Mouse (Mus musculus): ENCODE measurements around the gene Cux1.
"Not testable (repeated sequence)": the region's sequence is repeated elsewhere in the genome, so short reads cannot be mapped to it uniquely, and the experiment has no call there.

Gene Cux1

DNA sequence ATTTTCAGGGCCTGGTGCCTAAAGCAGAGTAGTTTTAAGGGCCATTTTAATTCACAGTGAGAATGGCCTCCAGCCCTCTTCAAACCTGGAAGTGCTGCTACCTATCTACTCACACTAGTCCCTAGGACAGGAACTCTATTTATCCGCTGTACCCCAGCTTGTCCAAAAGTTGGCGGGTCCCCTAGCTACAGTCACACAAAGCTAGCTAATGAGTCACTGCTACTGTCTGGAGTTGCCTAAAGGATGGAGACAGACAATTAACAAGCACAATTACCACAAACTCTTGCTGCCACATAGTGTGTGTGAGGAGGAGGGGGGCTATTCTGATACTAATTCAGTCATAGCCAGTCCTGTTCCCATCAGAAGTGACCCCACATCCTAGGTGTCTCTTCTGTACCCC is 68.0 kb downstream of the Cux1 start:
- DNase-seq = no peak

- no peak for DNase-seq
Observed at GRCm38 (mm10) chr5:136498741-136499140, 68.5 kb downstream of the Cux1 start.

DNA sequence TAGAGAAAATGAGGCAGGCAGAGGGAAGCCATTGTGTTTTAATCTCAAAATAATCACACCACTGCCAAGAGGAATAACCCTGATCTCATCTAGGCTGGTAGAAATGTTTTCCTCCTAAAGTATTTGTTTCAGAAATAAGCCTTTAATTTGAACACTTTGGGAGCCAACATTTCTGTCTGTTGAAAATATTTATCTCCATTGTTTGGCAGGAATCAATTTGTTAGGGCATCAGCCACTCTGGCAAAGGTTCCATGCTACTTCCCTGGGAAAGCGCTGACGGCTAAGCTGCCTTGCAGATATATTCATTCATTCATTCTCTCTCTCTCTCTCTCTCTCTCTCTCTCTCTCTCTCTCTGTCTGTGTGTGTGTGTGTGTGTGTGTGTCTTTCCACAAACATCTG is 70.0 kb downstream of the Cux1 start:
- DNase-seq = no peak

- DNase-seq = no peak
Observed at GRCm38 (mm10) chr5:136495581-136495980, 71.7 kb downstream of the Cux1 start.

GRCm38 (mm10) chr5:136494927-136495326 is 72.4 kb downstream of the Cux1 start:
- no peak for DNase-seq

GRCm38 (mm10) chr5:136494288-136494687 is 73.0 kb downstream of the Cux1 start:
- no peak for DNase-seq

DNA sequence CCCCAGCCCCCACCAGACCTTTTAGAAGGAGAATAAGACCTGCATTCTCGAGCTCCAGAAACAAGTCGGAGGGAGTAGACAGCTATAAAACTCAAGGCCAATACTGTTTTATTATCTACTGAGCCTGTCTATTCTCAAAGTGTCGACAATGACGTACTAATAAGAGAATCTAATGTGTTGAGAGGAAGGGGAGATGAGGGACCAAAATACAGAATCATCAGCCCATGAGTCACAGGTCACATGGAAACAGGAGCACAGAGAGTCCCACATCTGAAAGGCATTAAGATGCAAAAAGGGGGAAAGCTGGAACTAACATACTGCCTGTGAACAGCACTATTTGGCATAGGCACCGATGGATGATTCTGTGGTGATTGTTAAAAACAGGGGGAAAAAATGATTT is 77.8 kb downstream of the Cux1 start:
- DNase-seq = no peak

GRCm38 (mm10) chr5:136488721-136489120 is 78.6 kb downstream of the Cux1 start:
- DNase-seq = no peak

DNA sequence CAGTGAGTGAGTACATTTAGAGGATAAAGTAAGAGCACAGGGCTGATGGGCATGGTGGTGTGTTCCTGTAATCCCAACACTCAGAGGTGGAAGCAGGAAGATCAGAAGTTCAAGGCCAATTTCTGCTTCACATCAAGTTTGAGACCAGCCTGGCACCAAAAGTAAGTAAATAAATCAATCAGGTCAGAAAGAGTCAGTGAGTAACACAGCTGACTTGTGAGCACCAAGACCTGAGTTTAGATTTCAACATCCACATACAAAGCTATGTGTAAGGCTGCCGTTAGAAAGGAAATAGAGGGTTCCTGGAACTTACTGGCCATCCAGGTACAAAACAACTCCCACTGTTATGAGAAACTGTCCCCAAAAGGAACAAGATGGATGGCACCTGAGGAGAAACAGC is 79.1 kb downstream of the Cux1 start:
- DNase-seq = no peak

GRCm38 (mm10) chr5:136487397-136488093 is 79.7 kb downstream of the Cux1 start:
- no peak for DNase-seq

- no peak for DNase-seq
Observed at GRCm38 (mm10) chr5:136486401-136486800, 80.9 kb downstream of the Cux1 start.

DNA sequence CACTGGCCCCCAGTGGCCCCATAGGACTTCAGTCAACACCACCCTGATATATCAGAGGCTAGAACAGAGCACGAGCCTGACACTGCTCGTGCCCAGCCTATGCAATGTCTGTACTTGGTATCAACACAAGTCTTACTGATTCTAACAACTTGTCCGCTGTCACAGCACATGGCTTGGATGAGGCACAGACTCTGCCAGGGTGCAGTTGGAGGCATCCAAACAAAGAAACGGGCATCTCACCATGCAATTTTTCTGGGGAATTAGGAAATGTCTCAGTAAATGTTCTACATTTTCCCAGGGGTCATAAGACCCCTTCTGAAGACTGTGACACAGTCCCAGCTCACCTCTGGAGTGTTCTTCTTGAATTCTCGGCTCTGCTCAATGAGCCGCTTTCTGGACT is 81.9 kb downstream of the Cux1 start:
- DNase-seq = no peak

DNA sequence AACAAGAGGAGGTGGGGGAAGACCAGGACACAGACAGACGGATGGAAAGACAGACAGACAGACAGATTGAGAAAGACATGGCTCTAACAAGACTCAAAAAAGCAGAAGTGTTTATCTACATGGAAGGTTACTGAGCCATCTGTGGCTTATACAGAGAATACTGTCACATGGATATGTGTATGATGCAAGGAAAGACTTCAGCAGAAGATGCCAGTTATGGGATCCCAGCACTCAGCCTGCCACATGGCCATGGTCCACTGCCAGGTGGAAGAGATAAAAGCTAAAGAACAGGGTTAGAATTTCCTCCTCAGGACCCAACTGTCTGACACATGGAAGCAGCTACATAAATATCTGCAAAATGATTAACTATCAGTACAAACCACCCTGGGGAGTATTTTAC is 84.9 kb downstream of the Cux1 start:
- DNase-seq = no peak

GRCm38 (mm10) chr5:136480541-136480940 is 86.7 kb downstream of the Cux1 start:
- peak; percentile 47 for DNase-seq

GRCm38 (mm10) chr5:136479801-136480200 is 87.5 kb downstream of the Cux1 start:
- no peak for DNase-seq

DNA sequence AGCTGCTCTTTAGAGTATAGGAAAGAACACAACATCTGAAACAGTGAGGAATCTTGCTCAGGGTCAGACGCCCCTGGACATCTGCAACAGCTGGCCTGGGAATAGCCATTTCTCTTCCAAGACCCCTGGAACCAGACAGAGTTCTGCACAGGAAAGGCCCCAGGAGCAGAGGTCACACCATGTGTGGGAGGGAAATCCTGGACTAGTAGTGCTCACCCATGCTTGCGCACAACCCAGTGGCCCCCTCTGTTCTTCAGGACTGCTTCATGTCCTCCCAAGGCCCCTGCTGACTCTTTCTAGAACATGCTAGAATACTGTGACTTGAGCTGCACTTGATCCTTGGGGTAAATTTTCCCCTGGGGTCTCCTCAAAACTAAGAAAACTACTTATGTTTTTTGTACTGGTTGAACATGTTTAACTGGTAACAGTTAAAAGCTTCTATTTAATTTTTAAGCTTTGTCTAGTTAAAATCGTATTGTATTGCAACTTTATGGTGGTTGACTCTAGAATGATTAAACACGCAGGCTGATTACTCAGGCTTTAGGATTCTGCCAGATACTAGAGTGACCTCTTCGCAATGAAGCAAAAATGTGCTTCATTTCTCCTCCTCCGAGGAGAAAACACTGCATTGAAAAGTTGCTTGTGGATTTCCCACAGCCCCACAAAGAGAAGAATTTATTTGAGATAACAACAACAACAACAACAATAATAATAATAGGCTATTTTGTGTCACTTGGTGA is 88.1 kb downstream of the Cux1 start:
- no peak for DNase-seq

DNA sequence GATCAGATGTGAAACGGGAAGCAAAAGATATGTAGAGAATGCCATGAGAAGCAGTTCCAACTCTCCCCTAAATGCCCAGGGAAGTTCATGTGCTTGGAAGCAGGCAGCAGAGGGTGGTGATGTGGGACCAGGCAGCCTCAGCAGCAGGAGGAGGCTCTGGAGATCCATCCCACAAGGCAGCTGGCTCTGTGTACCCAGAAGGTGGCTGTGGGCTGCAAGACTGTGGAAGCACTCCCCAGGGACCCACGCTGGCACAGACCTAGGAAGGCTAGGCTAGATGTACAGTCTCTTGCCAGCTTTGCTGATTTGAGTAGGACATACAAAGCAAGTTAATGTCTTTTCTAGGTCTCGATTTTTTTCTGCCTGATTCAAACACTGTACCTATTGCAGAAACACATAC is 91.0 kb downstream of the Cux1 start:
- DNase-seq = no peak

- DNase-seq = no peak
Observed at GRCm38 (mm10) chr5:136475161-136475560, 92.1 kb downstream of the Cux1 start.

DNA sequence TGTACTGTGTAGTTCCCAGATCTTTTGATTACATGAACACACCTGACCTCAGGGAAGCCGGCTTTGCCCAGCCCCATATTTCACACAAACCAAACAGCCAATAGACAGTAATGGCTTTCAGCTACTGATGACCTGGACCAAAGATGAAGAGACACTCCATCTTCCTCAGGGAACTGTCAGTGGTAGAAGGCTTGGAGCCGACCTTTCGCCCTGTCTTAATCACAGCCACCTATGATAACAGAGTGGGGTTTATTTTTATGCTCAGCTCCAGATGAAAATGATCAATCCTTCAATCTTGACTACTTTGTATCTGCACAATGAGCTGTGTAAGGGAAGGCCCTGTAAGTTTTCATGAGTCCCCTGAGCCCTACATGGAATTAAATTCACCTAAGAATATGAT is 93.2 kb downstream of the Cux1 start:
- DNase-seq = no peak

- no peak for DNase-seq
Observed at GRCm38 (mm10) chr5:136473337-136473736, 94.0 kb downstream of the Cux1 start.

DNA sequence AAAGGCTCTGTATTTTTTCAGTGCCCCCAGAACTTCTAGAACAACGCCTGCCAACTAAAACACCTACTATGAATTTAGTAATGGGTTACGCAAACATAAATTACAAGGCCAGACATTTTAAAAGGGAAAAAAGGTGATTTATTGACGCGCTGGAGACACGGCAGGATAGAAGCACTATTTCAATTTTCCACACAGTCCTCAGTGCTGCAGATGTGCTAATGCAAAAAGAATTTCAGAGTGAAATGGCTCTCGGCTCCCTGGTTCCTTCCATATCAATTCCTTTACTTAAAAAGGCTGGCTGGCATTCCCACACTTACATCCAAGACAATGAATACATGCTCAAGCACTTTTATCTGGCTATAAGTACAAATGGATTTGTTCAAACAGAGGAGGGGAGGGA is 94.4 kb downstream of the Cux1 start:
- no peak for DNase-seq

DNA sequence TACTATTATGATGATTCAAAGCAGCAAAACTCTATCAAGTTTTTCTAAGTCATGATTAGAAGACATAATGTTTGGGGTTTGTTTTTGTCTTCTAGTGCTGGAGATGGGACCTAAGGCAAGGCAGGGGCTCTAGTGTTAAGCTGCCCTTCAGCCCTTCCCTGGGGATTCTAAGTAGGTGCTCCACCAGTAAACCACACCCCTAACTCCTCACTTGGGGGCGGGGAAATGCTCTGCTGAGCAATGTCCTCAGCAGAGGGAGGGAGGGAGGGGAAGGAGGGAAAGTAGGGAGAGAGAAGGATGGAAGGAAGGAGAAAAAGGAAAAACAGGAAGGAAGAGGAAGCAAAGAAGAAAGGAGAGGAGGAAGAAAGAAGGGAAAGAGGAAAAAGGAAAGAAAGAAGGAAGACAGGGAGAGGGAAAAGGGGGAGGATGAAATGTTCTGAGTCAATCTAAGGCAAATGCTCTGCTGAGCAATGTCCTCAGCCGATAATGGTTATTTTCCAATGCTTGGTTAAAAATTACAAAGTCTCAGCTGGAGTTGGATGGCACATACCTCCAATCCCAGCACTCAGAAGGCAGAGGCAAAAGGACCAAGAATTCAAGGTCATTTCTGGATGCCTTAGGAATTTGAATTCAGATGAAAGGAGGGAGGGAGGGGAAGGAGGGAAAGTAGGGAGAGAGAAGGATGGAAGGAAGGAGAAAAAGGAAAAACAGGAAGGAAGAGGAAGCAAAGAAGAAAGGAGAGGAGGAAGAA is 96.1 kb downstream of the Cux1 start:
- DNase-seq = not testable (repeated sequence)

GRCm38 (mm10) chr5:136469301-136469700 is 98.0 kb downstream of the Cux1 start:
- DNase-seq = no peak

Measured in lung, postnatal 14 days (tissue).